Mouse (Mus musculus) layer of hippocampus, adult 9-11 months (tissue): ENCODE results near the gene Lce1g.

Source experiments
- DNase-seq: peaks from one replicate; pipeline ENCODE4 v3.0.0; 2022

Gene Lce1g

GRCm38 (mm10) chr3:92752238-92752637 lies at the start of gene Lce1g:
TSS of gene Lce1g (minus strand) at chr3:92752338.
- DNase-seq = no peak

GRCm38 (mm10) chr3:92790414-92790813 lies 38.3 kb upstream of the Lce1g start, which contains the start of gene Lce1j:
TSS of gene Lce1j (minus strand) at chr3:92790514.
- DNase-seq = no peak

- no peak for DNase-seq
These were observed 26.7 kb upstream of the Lce1g start, which contains the start of gene Lce1i for GRCm38 (mm10) chr3:92778799-92779198. TSS of gene Lce1i (minus strand) at chr3:92778899.

- no peak for DNase-seq
These were observed 19.4 kb upstream of the Lce1g start for GRCm38 (mm10) chr3:92771573-92771972.

- no peak for DNase-seq
These were observed 12.8 kb upstream of the Lce1g start, which contains the start of gene Lce1h for GRCm38 (mm10) chr3:92764965-92765364. TSS of gene Lce1h (minus strand) at chr3:92765065.

GRCm38 (mm10) chr3:92753197-92753596 lies 1.1 kb upstream of the Lce1g start:
- no peak for DNase-seq

GRCm38 (mm10) chr3:92738996-92739395 lies 13.1 kb downstream of the Lce1g start, which contains the start of gene Gm38119:
TSS of gene Gm38119 (minus strand) at chr3:92739096.
- DNase-seq = no peak

- DNase-seq = no peak
These were observed 29.5 kb downstream of the Lce1g start for GRCm38 (mm10) chr3:92722631-92723030.

- no peak for DNase-seq
These were observed 31.9 kb downstream of the Lce1g start, which contains the start of gene Lce1f for GRCm38 (mm10) chr3:92720250-92720649. TSS of gene Lce1f (minus strand) at chr3:92720350.

- no peak for DNase-seq
These were observed 37.0 kb downstream of the Lce1g start for GRCm38 (mm10) chr3:92715122-92715521.

GRCm38 (mm10) chr3:92708974-92709373 lies 43.2 kb downstream of the Lce1g start, which contains the start of gene Lce1e:
TSS of gene Lce1e (minus strand) at chr3:92709074.
- no peak for DNase-seq
